Mouse (Mus musculus): Measurements from ENCODE around the gene Wnt8b. TPM values are rescaled to one million over a fixed set of nuclear protein-coding genes. Genes with fewer than 3 reads are reported as not detected.

The Wnt8b gene
- not detected in 4 replicates for total RNA-seq (2023; ENCODE audit: inconsistent age)

GRCm38 (mm10) chr19:44493128-44493527, at the start of gene Wnt8b:
Wnt8b (plus strand) TSS chr19:44493472.

GRCm38 (mm10) chr19:44545321-44546041, 52.2 kb downstream of the Wnt8b start, which contains the start of gene Sec31b:
Sec31b (minus strand) TSS chr19:44545864.

GRCm38 (mm10) chr19:44552731-44553130, 59.5 kb downstream of the Wnt8b start, which contains the start of gene Gm20538:
Gm20538 (minus strand) TSS chr19:44552831.

GRCm38 (mm10) chr19:44554861-44555590, 61.8 kb downstream of the Wnt8b start, which contains the start of gene Ndufb8:
Ndufb8 (minus strand) TSS chr19:44555440.

GRCm38 (mm10) chr19:44562652-44563206, 69.5 kb downstream of the Wnt8b start, which contains the start of gene Hif1an:
Hif1an (plus strand) TSS chr19:44562850.

Other genes with a start within 250 kb of the Wnt8b start
- gene Scd2, start 199.8 kb upstream of the Wnt8b start, total RNA-seq (2023; ENCODE audit: inconsistent age) = 30.8 to 45.6 TPM (median 37.3 TPM) in 4 replicates
- gene Scd4, start 160.4 kb upstream of the Wnt8b start, total RNA-seq (2023; ENCODE audit: inconsistent age) = 1.2 to 2.3 TPM (median 1.4 TPM) in 4 replicates
- 946 to 1,048 TPM (median 1,031 TPM) in 4 replicates for gene Scd1, start 85.6 kb upstream of the Wnt8b start, total RNA-seq (2023; ENCODE audit: inconsistent age)
- 1.9 to 3.2 TPM (median 2.5 TPM) in 4 replicates for gene Sec31b, start 52.4 kb downstream of the Wnt8b start, total RNA-seq (2023; ENCODE audit: inconsistent age)
- gene Gm20538, start 59.4 kb downstream of the Wnt8b start, total RNA-seq (2023; ENCODE audit: inconsistent age) = not detected in 4 replicates
- gene Ndufb8, start 62.0 kb downstream of the Wnt8b start, total RNA-seq (2023; ENCODE audit: inconsistent age) = 100 to 138 TPM (median 127 TPM) in 4 replicates
- gene Hif1an, start 69.4 kb downstream of the Wnt8b start, total RNA-seq (2023; ENCODE audit: inconsistent age) = 50.7 to 64.0 TPM (median 56.0 TPM) in 4 replicates

All from B cell, adult (primary cell).